Mouse (Mus musculus) right cerebral cortex, postnatal 25 days (tissue): ENCODE results near the gene Plaa.
"Not testable (repeated sequence)": the region's sequence is repeated elsewhere in the genome, so short reads cannot be mapped to it uniquely, and the experiment has no call there.

Experiments
- DNase-seq: peaks from one replicate; pipeline ENCODE4 v3.0.0; 2022

The Plaa gene

GRCm38 (mm10) chr4:94603031-94603629 is at the start of gene Plaa:
Plaa (minus strand) TSS chr4:94603244.
- peak; percentile 94 for DNase-seq

- DNase-seq, result not testable (repeated sequence)
Measured at GRCm38 (mm10) chr4:94650426-94651175, 47.6 kb upstream of the Plaa start.

- DNase-seq, result no peak
Measured at GRCm38 (mm10) chr4:94649920-94650319, 46.9 kb upstream of the Plaa start, which contains the start of gene Lrrc19. Lrrc19 (minus strand) TSS chr4:94650144.

- DNase-seq, result no peak
Measured at GRCm38 (mm10) chr4:94643141-94643540, 40.1 kb upstream of the Plaa start.

GRCm38 (mm10) chr4:94620077-94620476 is 17.0 kb upstream of the Plaa start:
- DNase-seq, result no peak

- no peak for DNase-seq
Measured at GRCm38 (mm10) chr4:94614627-94615006, 11.6 kb upstream of the Plaa start.

- DNase-seq, result peak; percentile 92
Measured at GRCm38 (mm10) chr4:94613972-94614626, 11.1 kb upstream of the Plaa start, which contains the start of gene Ift74. Ift74 (plus strand) TSS chr4:94614491.

- DNase-seq, result no peak
Measured at GRCm38 (mm10) chr4:94610339-94610738, 7.3 kb upstream of the Plaa start.

- no peak for DNase-seq
Measured at GRCm38 (mm10) chr4:94605591-94605990, 2.5 kb upstream of the Plaa start.

GRCm38 (mm10) chr4:94604452-94605019 is 1.5 kb upstream of the Plaa start:
- no peak for DNase-seq

GRCm38 (mm10) chr4:94602496-94603030 is 481 bp downstream of the Plaa start:
- DNase-seq, result no peak

GRCm38 (mm10) chr4:94601395-94601794 is 1.6 kb downstream of the Plaa start:
- no peak for DNase-seq

- no peak for DNase-seq
Measured at GRCm38 (mm10) chr4:94592709-94593108, 10.3 kb downstream of the Plaa start.

GRCm38 (mm10) chr4:94591765-94592381 is 11.2 kb downstream of the Plaa start:
- DNase-seq, result no peak

- DNase-seq, result no peak
Measured at GRCm38 (mm10) chr4:94572677-94573076, 30.4 kb downstream of the Plaa start.

GRCm38 (mm10) chr4:94564297-94564696 is 38.7 kb downstream of the Plaa start:
- no peak for DNase-seq

- DNase-seq, result no peak
Measured at GRCm38 (mm10) chr4:94561954-94562648, 40.9 kb downstream of the Plaa start.

- DNase-seq, result no peak
Measured at GRCm38 (mm10) chr4:94560316-94560715, 42.7 kb downstream of the Plaa start.

- no peak for DNase-seq
Measured at GRCm38 (mm10) chr4:94559266-94559665, 43.8 kb downstream of the Plaa start.

GRCm38 (mm10) chr4:94557145-94557544 is 45.9 kb downstream of the Plaa start:
- no peak for DNase-seq

- peak; percentile 93 for DNase-seq
Measured at GRCm38 (mm10) chr4:94556265-94557054, 46.6 kb downstream of the Plaa start, which contains the start of the genes Gm10306 and Caap1. Gm10306 (plus strand) TSS chr4:94556546. Caap1 (minus strand) TSS chr4:94556796.
